Mouse (Mus musculus): ENCODE measurements around the gene Shroom3.

The Shroom3 gene

DNA sequence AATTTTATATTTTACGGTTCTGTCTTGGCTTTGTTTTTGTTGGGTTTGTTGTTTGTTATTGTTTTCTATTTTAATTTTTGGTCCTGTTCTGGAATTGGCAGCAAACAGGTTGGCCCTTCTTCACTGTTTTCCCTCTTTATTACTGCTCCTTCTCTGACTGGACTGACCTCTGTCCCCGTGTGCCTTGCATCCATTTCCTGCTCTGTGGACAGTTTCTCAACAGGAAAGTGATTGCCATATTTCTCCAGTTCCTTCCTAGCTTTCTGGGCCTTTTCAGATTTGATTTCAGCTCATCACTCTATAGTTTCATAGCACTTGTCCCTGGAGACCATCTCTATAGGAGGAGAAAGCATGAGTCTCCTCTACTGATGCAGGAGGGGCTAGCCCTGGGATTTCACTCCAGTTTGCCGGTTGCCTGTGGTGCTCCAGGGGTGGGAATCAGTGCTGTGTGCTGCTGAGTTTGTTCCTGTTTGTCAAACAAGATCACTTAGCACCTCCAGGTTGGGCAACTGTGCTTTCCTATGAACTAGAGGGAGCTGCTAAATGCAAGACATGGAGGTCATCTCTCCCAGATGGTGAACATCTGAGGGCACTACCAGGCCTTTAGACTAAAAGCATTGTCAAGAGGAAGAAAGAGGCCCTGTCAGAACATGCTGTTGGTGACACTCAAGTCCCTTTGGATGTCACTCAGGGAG lies 34.6 kb downstream of the Shroom3 start:
- ChIA-PET POLR2A (interaction anchor here in 1 of 4 experiments (1.5 kb wide), 1 partner anchor 33 kb away, joined by 7 read pairs; no protein-coding TSS in a partner anchor), CTCF (interaction anchor here in 1 of 4 experiments (0.6 kb wide), 1 partner anchor 10 kb away, joined by 3 read pairs; no protein-coding TSS in a partner anchor)

DNA sequence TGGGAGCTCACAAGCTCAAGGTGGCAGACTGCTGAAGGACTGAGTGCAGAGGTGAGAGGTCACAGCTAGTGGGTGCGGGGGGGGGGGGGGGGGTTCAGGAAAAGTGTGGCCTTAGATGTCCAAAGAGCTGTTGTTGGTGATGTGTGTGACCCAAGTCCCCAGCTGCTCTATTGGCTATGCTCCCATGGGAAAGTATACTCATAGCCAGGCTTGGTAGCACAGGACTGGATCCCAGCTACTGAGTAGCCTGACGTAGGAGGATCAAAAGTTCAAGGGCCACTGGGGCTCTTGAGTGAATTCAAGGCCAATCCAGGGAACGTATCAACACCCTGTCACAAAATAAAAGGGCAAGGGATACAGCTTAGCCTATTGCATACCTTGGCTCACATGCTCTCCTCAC lies 35.6 kb downstream of the Shroom3 start:
- POLR2A ChIA-PET, result interaction anchor here in 1 of 4 experiments (0.8 to 1.5 kb wide), 3 partner anchors 15 to 34 kb away, joined by 3 to 7 read pairs (median 3); no protein-coding TSS in a partner anchor
- CTCF ChIA-PET, result interaction anchor here in 2 of 4 experiments (0.6 to 0.9 kb wide), 3 partner anchors 9 to 264 kb away, joined by 3 to 18 read pairs (median 7); no protein-coding TSS in a partner anchor

DNA sequence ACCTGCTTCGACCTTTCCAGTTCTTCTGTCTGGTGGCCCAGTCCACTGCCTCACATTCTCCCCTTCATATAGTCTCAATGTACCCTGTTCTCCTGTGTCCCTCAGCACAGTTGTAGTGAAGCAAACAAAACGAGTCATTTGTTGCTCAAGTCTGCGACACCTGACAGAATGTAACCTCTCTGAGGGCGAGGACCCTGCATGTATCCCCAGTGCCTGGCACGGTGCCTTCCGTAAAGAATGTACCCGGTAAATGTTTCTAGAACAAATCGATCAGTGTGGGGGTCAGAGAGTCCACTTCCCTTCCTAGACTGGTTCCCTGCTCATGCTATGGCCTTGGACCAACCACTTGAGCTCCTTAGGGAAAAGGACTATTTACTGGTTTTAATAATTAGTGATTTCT lies 38.4 kb downstream of the Shroom3 start:
- ChIA-PET POLR2A (interaction anchor here in 2 of 4 experiments (0.6 to 1.6 kb wide), 5 partner anchors 14 to 203 kb away, joined by 3 to 5 read pairs (median 3); no protein-coding TSS in a partner anchor), CTCF (interaction anchor here in 1 of 4 experiments (0.5 kb wide), 1 partner anchor 146 kb away, joined by 3 read pairs; no protein-coding TSS in a partner anchor)

DNA sequence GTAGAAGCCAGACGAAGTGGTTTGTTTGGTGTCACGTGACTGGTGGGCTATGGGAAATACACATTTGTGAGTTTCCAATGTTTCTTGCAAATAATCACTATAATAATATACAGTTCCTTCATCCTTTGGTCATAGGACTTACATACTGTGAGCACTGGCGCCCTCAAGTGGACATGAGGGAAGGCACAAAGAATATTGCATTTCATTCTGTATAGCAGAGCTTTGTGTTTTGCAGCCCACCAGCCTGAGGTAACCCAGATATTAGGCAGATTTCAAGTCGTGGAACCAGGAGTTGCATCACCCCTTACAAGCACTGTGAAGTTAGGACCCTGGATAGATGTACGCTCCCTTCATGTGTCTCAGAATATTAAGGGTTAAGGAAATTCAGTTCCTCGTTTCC lies 42.7 kb downstream of the Shroom3 start:
- ChIA-PET POLR2A (interaction anchor here in 1 of 4 experiments (1.2 kb wide), 1 partner anchor 293 kb away, joined by 3 read pairs; no protein-coding TSS in a partner anchor), CTCF (interaction anchor here (0.5 to 2.4 kb wide), 32 partner anchors 17 to 362 kb away, joined by 3 to 16 read pairs (median 3); partner anchors contain the start of gene Shroom3 (in 1 of the 4))

DNA sequence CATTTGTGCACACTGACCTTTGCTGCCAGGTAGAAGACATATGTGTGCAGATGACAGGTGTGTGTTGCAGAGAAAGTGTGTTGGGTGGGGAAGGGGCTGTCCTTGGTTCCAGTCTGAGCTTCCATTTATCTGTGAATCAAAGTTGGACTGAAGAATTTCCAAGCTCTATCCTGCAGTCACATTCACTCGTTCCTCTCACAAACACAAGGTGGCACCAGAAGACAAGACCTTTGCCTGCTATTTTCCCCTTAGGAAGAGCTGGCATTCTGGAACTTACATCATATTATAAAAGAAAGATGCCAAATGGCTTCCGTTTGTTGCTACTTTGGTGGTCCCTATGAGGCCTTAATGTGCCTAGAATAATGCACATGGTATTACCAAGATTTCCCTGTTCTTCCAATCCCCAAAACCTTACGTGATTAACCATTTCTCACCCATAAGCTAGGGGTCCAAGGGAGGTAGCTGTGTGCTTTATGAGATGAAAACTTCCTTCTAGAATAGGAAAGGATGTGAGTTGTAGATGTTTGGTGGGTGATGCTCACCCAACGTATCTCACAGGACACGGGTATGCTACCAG lies 45.1 kb downstream of the Shroom3 start:
- ChIA-PET CTCF (interaction anchor here (0.6 to 5.0 kb wide), 139 partner anchors 9 to 1708 kb away, joined by 3 to 61 read pairs (median 4); partner anchors contain the start of genes Ccdc158 (in 1 of the 4), Sept11 (in 1 of the 4) and Shroom3 (in 1 of the 4)), POLR2A (interaction anchor here (0.6 to 2.7 kb wide), 27 partner anchors 13 to 599 kb away, joined by 3 to 11 read pairs (median 4); partner anchors contain the start of genes Ccdc158 (in 1 of the 4) and Ccng2 (in 1 of the 4))

DNA sequence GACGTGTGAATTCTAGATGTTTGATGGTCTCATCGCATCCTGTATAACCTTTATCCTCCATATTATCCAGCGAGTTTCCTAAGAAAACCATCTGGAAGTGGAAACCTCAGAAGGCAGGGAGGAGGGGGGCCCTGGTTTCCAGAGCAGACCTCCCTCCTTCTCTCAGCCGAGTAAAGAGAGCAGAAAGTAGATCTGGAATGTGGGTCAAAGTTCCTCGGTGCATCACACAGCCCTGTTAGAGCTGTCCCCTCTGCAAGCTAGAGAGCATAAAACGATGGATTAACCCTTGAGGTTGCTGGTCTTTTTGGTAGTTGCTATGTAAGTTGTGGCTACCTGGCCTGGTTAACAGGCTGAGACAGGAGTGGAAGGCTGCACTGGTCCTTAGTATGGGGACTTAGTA lies 46.0 kb downstream of the Shroom3 start:
- ChIA-PET POLR2A (interaction anchor here (1.0 to 2.7 kb wide), 8 partner anchors 26 to 312 kb away, joined by 3 to 11 read pairs (median 4); no protein-coding TSS in a partner anchor), CTCF (interaction anchor here (0.9 to 5.0 kb wide), 36 partner anchors 12 to 417 kb away, joined by 3 to 61 read pairs (median 7); no protein-coding TSS in a partner anchor)

DNA sequence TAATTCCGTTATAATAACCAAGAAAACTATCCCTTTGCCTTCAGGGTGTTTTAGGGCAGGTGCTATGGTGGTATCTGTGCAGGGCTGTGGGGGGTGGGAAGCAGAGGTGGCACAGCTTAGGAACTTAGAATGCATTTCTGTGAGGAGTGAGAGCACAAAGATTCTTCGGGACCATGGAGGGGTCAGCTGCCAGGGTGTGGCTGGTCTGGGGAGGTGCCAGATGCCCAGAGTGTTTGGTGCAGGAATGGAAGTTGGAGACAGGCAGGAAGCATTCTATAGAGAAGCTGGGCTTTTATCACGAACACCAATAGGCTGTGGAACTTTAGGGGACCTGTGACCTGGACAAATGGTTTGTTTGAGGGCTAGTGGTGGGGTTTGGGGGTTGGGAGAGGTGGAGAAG lies 58.6 kb downstream of the Shroom3 start:
- ChIA-PET CTCF (interaction anchor here (0.5 to 1.6 kb wide), 8 partner anchors 10 to 582 kb away, joined by 3 to 10 read pairs (median 3); no protein-coding TSS in a partner anchor), POLR2A (interaction anchor here in 2 of 4 experiments (0.6 to 2.1 kb wide), 5 partner anchors 10 to 229 kb away, joined by 3 to 10 read pairs (median 4); no protein-coding TSS in a partner anchor)

DNA sequence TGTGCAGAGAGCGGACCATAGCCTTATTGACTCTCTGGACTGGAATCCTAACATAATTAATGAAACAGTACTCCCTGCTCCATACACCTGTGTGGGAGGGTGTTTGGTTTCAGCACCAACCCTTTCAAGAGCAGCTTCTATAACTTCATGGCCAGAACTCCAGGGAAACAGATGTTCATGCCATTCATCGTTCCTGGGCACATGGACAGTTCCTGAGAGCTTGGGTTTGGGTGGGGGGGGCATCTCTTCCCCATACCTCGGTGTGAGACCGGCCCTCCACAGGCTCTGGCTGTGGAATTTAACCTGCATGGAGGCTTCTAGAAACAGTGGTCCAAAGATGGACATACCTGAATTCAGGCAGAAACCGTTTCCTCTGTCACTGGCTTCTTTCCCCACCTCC lies 59.5 kb downstream of the Shroom3 start:
- ChIA-PET POLR2A (interaction anchor here in 1 of 4 experiments (0.7 kb wide), 1 partner anchor 349 kb away, joined by 3 read pairs; no protein-coding TSS in a partner anchor), CTCF (interaction anchor here in 3 of 4 experiments (0.6 to 1.5 kb wide), 3 partner anchors 9 to 228 kb away, joined by 3 to 10 read pairs (median 4); no protein-coding TSS in a partner anchor)

DNA sequence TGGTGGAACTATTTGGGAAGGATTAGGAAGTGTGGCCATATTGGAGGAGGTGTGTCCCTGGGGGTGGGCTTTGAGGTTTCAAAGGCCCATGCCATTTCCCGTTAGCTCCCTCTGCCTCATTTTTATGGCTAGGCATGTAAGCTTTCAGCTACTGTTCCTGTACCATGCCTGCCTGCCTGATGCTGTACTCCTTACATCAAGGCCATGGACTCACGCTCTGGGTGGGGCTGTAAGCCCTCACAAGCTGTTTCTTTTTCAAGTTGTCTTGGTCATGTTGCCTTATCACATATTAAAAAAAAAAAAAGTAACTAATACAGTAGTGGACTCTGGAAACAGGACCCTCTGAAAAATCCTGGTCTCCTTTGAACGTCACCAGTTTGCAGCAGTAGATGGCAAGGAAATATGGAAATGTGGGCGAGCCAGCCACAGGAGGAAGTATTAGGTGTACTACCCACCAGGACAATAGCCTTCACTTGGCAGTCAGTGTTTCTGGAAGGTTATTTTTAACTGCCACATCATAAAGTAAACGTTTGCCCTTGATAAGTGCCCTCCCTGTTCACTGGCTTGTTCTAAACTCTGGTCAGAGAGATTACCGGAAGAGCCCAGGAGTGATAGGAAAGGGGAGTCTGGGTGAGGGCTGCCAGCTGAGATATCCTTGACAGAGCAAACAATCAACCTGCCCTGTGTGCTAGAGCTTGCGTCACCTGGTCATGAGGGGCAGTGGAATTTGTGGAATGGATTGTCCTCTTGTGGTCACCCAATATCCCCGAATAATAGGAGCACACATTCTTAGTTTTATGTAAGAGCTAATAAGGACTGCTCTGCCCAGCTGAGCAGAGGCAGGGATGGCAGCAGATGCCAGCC lies 62.4 kb downstream of the Shroom3 start:
- POLR2A ChIA-PET, result interaction anchor here in 3 of 4 experiments (0.6 to 4.1 kb wide), 10 partner anchors 9 to 96 kb away, joined by 3 to 31 read pairs (median 3); no protein-coding TSS in a partner anchor
- CTCF ChIA-PET, result interaction anchor here in 3 of 4 experiments (0.9 to 2.1 kb wide), 4 partner anchors 10 to 225 kb away, joined by 3 to 5 read pairs (median 4); no protein-coding TSS in a partner anchor

DNA sequence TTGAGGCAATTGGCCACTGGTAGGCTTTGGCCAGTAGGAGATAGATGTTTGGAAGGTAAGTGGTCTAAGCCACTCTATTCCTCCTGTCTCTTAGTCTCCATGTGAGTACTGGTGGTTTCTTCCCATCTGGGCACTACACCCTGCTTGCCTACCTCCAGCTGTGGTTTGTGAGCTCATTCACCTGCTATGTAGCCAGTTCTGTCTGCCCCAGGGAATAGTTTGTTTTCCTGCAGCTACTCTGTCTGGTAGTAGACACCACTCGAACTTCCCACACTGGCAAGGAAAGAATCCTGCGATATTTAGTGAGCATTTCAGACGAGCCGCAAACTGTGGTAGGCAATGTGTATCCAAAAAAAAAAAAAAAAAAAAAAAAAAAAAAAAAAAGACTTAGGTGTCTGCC lies 68.3 kb downstream of the Shroom3 start:
- ChIA-PET POLR2A (interaction anchor here in 2 of 4 experiments (0.6 to 1.2 kb wide), 6 partner anchors 10 to 802 kb away, joined by 3 to 9 read pairs (median 3); no protein-coding TSS in a partner anchor), CTCF (interaction anchor here in 3 of 4 experiments (0.7 to 1.2 kb wide), 5 partner anchors 9 to 219 kb away, joined by 3 to 10 read pairs (median 3); no protein-coding TSS in a partner anchor)

DNA sequence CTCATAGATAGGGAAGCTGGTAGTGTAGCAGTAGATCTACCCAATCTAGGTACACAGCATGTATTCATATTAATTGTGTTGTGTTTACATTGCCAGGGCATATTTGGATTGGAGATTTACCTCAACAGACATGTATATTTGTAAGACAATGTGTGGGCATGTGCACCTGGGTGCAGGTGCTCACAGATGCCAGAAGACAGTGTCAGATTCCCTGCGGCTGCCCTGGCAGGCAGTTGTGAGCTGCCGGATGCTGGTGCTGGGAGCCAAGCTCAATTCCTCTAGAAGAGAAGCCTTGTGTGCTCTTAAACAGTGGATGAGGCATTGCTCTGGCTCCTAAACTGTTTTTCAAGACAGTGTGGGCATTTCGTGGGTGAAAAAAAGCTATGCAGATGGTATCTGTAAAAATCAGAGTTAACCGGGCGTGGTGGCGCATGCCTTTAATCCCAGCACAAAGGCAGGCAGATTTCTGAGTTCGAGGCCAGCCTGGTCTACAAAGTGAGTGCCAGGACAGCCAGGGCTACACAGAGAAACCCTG lies 72.1 kb downstream of the Shroom3 start:
- POLR2A ChIA-PET, result interaction anchor here (0.6 to 4.1 kb wide), 87 partner anchors 8 to 512 kb away, joined by 3 to 53 read pairs (median 4); partner anchors contain the start of genes Shroom3 (in 2 of the 4), Ccdc158 (in 1 of the 4), Ccng2 (in 1 of the 4) and Sowahb (in 1 of the 4)
- CTCF ChIA-PET, result interaction anchor here (0.6 to 1.7 kb wide), 8 partner anchors 10 to 134 kb away, joined by 3 to 5 read pairs (median 4); no protein-coding TSS in a partner anchor

DNA sequence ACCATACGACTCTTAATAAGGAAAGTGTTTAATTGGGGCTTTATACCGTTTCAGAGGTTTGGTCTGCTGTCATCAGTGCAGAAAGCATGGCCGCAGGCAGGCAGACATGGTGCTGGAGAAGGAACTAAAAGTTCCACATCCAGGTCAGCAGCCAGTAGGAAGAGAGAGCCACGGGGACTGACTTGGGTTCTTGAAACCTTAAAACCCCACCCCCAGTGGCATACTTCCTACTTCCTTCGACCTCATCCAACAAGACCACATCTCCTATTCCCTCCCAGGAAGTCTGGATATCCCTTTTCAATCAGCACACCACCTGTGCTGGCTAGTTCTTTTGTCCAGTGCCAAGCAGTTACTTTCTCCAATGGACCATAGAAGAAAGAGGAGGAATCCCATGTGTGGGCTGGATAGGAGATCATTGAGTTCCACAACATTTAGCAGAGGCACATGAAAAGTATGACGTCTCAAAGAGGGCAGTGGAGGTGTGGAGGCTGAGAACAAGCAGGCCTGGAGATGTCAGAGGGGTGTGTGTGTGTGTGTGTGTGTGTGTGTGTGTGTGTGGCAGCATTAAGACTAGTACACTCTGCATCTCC lies 76.0 kb downstream of the Shroom3 start:
- CTCF ChIA-PET, result no interaction called here
- POLR2A ChIA-PET, result interaction anchor here in 2 of 4 experiments (0.6 to 1.1 kb wide), 2 partner anchors 14 to 208 kb away, joined by 3 to 12 read pairs; no protein-coding TSS in a partner anchor

DNA sequence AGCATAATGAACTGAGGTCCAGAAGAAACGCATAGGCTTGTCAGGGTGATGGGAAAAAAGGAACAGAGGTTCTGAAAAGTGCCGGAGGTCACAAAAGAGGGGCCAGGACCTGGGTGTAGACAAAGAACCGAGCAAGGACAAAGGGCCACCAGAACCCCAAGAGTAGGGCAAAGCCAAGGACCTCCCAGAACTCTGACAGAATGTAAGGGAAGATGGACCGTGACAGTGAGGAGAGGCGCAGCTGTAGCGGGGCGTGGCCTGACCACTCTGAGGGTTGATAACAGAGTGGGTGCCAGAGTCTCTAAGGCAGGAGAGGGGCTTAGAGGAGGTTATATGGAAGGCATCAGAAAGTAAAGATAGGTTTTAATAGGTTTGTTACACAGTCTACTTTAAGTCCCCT lies 77.3 kb downstream of the Shroom3 start:
- POLR2A ChIA-PET, result interaction anchor here in 1 of 4 experiments (1.1 kb wide), 1 partner anchor 16 kb away, joined by 3 read pairs; no protein-coding TSS in a partner anchor
- CTCF ChIA-PET, result interaction anchor here in 1 of 4 experiments (1.2 kb wide), 1 partner anchor 201 kb away, joined by 3 read pairs; no protein-coding TSS in a partner anchor

DNA sequence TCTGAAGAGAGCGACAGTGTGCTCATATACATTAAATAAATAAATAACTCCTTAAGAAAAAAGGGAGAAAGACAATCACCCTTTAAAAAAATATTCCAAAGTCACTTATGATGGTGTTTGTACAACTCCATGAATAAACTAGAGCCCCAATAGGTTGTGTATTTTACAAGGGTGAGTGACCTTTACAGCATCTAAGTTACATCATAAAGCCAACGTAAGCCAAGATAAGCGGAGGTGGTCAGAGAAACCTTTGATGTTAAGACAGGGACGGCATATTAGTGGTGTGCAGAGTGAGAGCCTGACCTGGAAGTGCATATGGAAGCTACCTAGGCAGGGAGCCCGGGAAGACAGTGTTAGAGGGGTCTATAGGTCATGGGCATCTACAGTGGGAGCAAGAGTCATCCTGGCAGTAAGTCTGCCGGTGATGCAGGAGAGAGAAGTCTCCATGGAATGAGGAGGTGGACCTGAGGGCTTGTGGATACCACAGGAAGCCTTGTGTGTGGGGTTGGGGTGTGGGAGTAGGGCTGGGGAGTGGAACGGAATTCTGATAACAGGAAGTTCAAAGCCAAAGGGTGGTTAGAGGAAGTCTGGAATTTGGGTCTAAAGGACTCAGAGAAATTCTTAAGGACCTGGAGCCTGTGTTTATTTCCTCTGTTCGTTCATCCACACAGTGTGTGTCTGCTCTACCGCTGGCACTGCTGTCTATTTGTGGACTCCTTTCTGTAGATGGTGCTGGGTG lies 78.5 kb downstream of the Shroom3 start:
- POLR2A ChIA-PET, result interaction anchor here in 1 of 4 experiments (1.1 kb wide), 1 partner anchor 16 kb away, joined by 3 read pairs; no protein-coding TSS in a partner anchor
- CTCF ChIA-PET, result no interaction called here

DNA sequence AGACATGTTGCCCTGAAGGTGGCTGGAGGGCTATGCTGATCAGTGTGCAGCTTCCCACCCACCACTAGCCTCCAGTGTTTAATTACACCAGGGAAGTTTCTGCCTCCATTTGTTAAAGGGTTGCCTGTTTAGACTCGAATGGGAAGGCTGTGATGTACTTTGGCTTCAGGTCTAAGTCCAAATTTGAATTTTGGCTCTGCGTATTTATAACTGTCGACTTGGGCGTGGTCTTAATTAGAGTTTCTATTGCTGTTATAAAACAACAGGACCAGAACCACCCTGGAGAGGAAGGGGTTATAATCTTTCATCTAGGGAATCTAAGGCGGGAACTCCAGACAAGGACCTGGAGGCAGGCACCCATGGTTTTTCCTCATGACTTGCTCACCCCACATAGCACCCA lies 79.2 kb downstream of the Shroom3 start:
- ChIA-PET POLR2A (interaction anchor here in 2 of 4 experiments (1.1 to 2.5 kb wide), 4 partner anchors 8 to 16 kb away, joined by 3 to 9 read pairs (median 8); no protein-coding TSS in a partner anchor), CTCF (no interaction called here)

DNA sequence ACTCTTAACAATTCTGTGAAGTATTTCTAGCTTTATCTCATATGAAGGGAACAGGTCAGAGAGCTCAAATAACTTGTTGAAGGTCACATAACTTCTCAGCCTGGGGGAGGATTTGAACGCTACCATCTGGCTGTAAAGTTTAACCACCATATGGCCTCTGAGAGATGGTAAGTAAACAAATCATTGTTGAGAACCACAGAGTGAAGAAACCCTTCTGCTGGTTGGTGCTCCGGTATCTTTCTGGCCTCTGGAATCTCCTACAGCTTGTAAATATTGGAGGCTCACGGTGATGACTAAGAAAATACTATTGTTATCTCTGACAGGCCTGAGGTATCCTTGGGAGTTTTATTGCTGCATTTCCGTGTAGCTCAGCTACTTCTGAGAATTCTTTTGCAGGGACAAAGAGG lies 80.3 kb downstream of the Shroom3 start:
- POLR2A ChIA-PET, result interaction anchor here in 2 of 4 experiments (0.6 to 5.0 kb wide), 10 partner anchors 9 to 48 kb away, joined by 3 to 29 read pairs (median 3); no protein-coding TSS in a partner anchor
- CTCF ChIA-PET, result interaction anchor here in 1 of 4 experiments (0.5 kb wide), 1 partner anchor 86 kb away, joined by 3 read pairs; no protein-coding TSS in a partner anchor
